Mouse (Mus musculus): ENCODE measurements at regions not wholly inside any gene's neighbourhood (a gene's known extent, or its start where the extent isn't known, plus 50 kb on each side); places are given as distances from the start of the nearest gene placed in this dataset.

DNA sequence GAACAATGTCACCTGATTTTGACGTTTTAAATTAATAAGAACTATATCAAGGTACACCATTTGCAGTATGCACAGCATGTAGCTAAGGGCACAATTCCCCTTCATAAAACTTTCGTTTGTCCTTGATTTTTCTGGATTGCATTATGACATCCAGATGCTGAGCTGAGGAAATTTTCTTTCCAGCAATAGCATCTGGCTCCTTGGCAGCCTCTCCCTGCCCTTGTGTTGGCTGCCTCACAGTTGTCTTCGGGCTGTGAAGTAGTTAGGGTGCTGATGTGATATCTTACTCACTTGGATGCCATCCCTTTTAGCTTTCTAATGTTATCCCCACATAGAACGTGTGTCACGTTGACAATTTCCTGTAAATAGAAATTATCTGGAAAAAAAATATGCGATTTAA is 729.2 kb downstream of the Dach1 start:
- TF ChIP-seq ZC3H11A (IDR thresholded peaks at IDR 0.05; ENCODE audit: borderline replicate concordance, low read depth, low read length) (no peak), HCFC1 (IDR thresholded peaks at IDR 0.05; ENCODE audit: borderline replicate concordance, insufficient read depth, low read length) (no peak), CHD2 (IDR thresholded peaks at IDR 0.05; ENCODE audit: low read depth, low read length) (no peak), MAFK (IDR thresholded peaks at IDR 0.05; ENCODE audit: insufficient read depth, low read depth, low read length) (no peak)
